ENCODE assay signal across 22 mouse cellular contexts in genomic region chr17:55990278-55990898, GRCm38 (mm10). TPM values are rescaled to one million over a fixed set of nuclear protein-coding genes. Genes with fewer than 3 reads are reported as not detected.
DNase-seq lines count a peak whose midpoint lies in the region; ATAC-seq and TF ChIP-seq lines count a peak whose summit lies in the region.
"Had no signal": no experiment of that assay in that cellular context is flagged by ENCODE, and none has a peak within 500 bp of the region (broad histone marks: within the 10 kb centered on the region; RNA-seq: fewer than 3 reads in every experiment).

No protein-coding gene starts in this region.

- no peak overlapping the region for H3K4me2 ChIP-seq in kidney, embryonic 16.5 days (replicated peaks; ENCODE audit: low read depth, low read length)
- no peak overlapping the region for H3K4me2 ChIP-seq in embryonic facial prominence, embryonic 12.5 days (replicated peaks)
- H3K4me2 ChIP-seq: embryonic facial prominence, embryonic 15.5 days; hindbrain, embryonic 15.5 days had no signal

- no peak overlapping the region for H3K9ac ChIP-seq in kidney, embryonic 16.5 days (replicated peaks; ENCODE audit: low read length)
- no peak overlapping the region for H3K9ac ChIP-seq in embryonic facial prominence, embryonic 12.5 days
- H3K9ac ChIP-seq: embryonic facial prominence, embryonic 15.5 days; hindbrain, embryonic 15.5 days had no signal

- peak; percentile 43 for ATAC-seq in kidney, embryonic 16.5 days (ENCODE audit: low FRiP score, low TSS enrichment)
- peak; percentile 73; the same call in 1 of the 2 replicates for ATAC-seq in embryonic facial prominence, embryonic 12.5 days (ENCODE audit: insufficient number of reproducible peaks, insufficient read depth, low FRiP score, low TSS enrichment)
- ATAC-seq in megakaryocyte-erythroid progenitor cell, adult 5-6 weeks (replicated peaks; ENCODE audit: low FRiP score, low TSS enrichment, poor library complexity, severe bottlenecking), result 0 out of 2 replicates have a peak, but pooled peaks have one; percentile 22
- no peak for ATAC-seq in cerebellum, adult (ENCODE audit: insufficient number of reproducible peaks, low FRiP score, low TSS enrichment)

- 87% methylated on average over 8 of the region's 8 CpGs for WGBS in kidney, embryonic 16.5 days
- WGBS in embryonic facial prominence, embryonic 12.5 days, result 83% methylated on average over 8 of the region's 8 CpGs

- DNase-seq in kidney, adult 8-10 months, result no peak
- no peak for DNase-seq in thymus, postnatal 0 days (ENCODE audit: low spot score)
- DNase-seq: adrenal gland, adult 8-10 months; B cell, adult 2 months; cerebellum, adult 9-11 months; kidney, adult 2 months; kidney, postnatal 36 days; left cerebral cortex, postnatal 4 days; lung, adult 18-20 months; lung, postnatal 36 days; right cerebral cortex, postnatal 4 days; thymus, postnatal 4 days had no signal

- H3K4me1 ChIP-seq in kidney, embryonic 16.5 days (ENCODE audit: insufficient read depth, low read length), result no peaks in the 10 kb centered on the region
- peaks cover 38% of the 10 kb centered on the region for H3K4me1 ChIP-seq in E14TG2a.4 (replicated peaks; ENCODE audit: low read depth, low read length)
- peaks cover 6% of the 10 kb centered on the region for H3K4me1 ChIP-seq in embryonic facial prominence, embryonic 12.5 days

- no peak for TF ChIP-seq CTCF in E14TG2a.4 (conservative IDR thresholded peaks at IDR 0.05; ENCODE audit: low read length)

- no peak overlapping the region for H3K27ac ChIP-seq in kidney, embryonic 16.5 days (ENCODE audit: low read length)
- H3K27ac ChIP-seq in embryonic facial prominence, embryonic 12.5 days, result no peak overlapping the region
- H3K27ac ChIP-seq: embryonic facial prominence, embryonic 15.5 days; forebrain, embryonic 10.5 days; gastrocnemius, adult 2 months; heart, embryonic 10.5 days; hindbrain, embryonic 15.5 days had no signal

- H3K9me3 ChIP-seq in kidney, embryonic 16.5 days (ENCODE audit: low read length), result no peaks in the 10 kb centered on the region
- H3K9me3 ChIP-seq in E14TG2a.4 (ENCODE audit: low read length), result no peaks in the 10 kb centered on the region
- no peaks in the 10 kb centered on the region for H3K9me3 ChIP-seq in embryonic facial prominence, embryonic 12.5 days
- H3K9me3 ChIP-seq: embryonic facial prominence, embryonic 15.5 days; forebrain, embryonic 10.5 days; heart, embryonic 10.5 days; hindbrain, embryonic 15.5 days had no signal

- H3K27me3 ChIP-seq in kidney, embryonic 16.5 days (ENCODE audit: insufficient read depth, low read length), result no peaks in the 10 kb centered on the region
- peaks cover 16% of the 10 kb centered on the region for H3K27me3 ChIP-seq in E14TG2a.4 (ENCODE audit: insufficient read depth, low read length)
- no peaks in the 10 kb centered on the region for H3K27me3 ChIP-seq in embryonic facial prominence, embryonic 12.5 days
- H3K27me3 ChIP-seq: embryonic facial prominence, embryonic 15.5 days; hindbrain, embryonic 15.5 days had no signal

- no peaks in the 10 kb centered on the region for H3K36me3 ChIP-seq in kidney, embryonic 16.5 days (ENCODE audit: insufficient read depth, low read length)
- H3K36me3 ChIP-seq in E14TG2a.4 (ENCODE audit: insufficient read depth, low read length), result peaks cover 47% of the 10 kb centered on the region
- H3K36me3 ChIP-seq in embryonic facial prominence, embryonic 12.5 days, result peaks cover 35% of the 10 kb centered on the region; the same call in 1 of the 2 replicates
- H3K36me3 ChIP-seq: embryonic facial prominence, embryonic 15.5 days; heart, embryonic 10.5 days had no signal

- no peak overlapping the region for H3K4me3 ChIP-seq in kidney, embryonic 16.5 days (ENCODE audit: low read length)
- H3K4me3 ChIP-seq in E14TG2a.4 (replicated peaks; ENCODE audit: low read length), result peak overlapping the region; percentile 43
- H3K4me3 ChIP-seq in embryonic facial prominence, embryonic 12.5 days, result no peak overlapping the region
- H3K4me3 ChIP-seq: embryonic facial prominence, embryonic 15.5 days; forebrain, embryonic 10.5 days; gastrocnemius, adult 2 months; heart, embryonic 10.5 days; hindbrain, embryonic 15.5 days had no signal

RNA-seq across cellular contexts. Expression of gene Fsd1, which starts 4.1 kb away (rescaled TPM):
- 21.6 TPM in 2 replicates for polyA plus RNA-seq in kidney, embryonic 16.5 days (2015; fragmentation: Nextera tagmentation; extraction: Ambion mirVana)
- 52.0 and 54.7 TPM in 2 replicates for polyA plus RNA-seq in embryonic facial prominence, embryonic 12.5 days (2016; fragmentation: Nextera tagmentation; extraction: Ambion mirVana)
- total RNA-seq in megakaryocyte-erythroid progenitor cell, adult 5-6 weeks (2014; fragmentation: Nextera tagmentation), result not detected in 2 replicates
- total RNA-seq in megakaryocyte-erythroid progenitor cell, adult 5-6 weeks (2017), result not detected in 2 replicates
- polyA plus RNA-seq in thymus, postnatal 0 days (2015; fragmentation: Nextera tagmentation; extraction: Ambion mirVana), result 1.9 and 2.7 TPM in 2 replicates
- total RNA-seq: gastrocnemius, adult 2 months had no signal

RNA-seq across cellular contexts. Expression of gene Stap2, which starts 15.0 kb away (rescaled TPM):
- 21.0 and 21.4 TPM in 2 replicates for polyA plus RNA-seq in kidney, embryonic 16.5 days (2015; fragmentation: Nextera tagmentation; extraction: Ambion mirVana)
- 6.4 and 8.0 TPM in 2 replicates for polyA plus RNA-seq in embryonic facial prominence, embryonic 12.5 days (2016; fragmentation: Nextera tagmentation; extraction: Ambion mirVana)
- total RNA-seq in megakaryocyte-erythroid progenitor cell, adult 5-6 weeks (2014; fragmentation: Nextera tagmentation), result not detected in 2 replicates
- total RNA-seq in megakaryocyte-erythroid progenitor cell, adult 5-6 weeks (2017), result not detected in 2 replicates
- polyA plus RNA-seq in thymus, postnatal 0 days (2015; fragmentation: Nextera tagmentation; extraction: Ambion mirVana), result 17.6 and 18.0 TPM in 2 replicates

RNA-seq across cellular contexts. Expression of gene Mpnd, which starts 15.1 kb away (rescaled TPM):
- 109 and 112 TPM in 2 replicates for polyA plus RNA-seq in kidney, embryonic 16.5 days (2015; fragmentation: Nextera tagmentation; extraction: Ambion mirVana)
- 174 and 193 TPM in 2 replicates for polyA plus RNA-seq in embryonic facial prominence, embryonic 12.5 days (2016; fragmentation: Nextera tagmentation; extraction: Ambion mirVana)
- 5.4 and 12.1 TPM in 2 replicates for total RNA-seq in megakaryocyte-erythroid progenitor cell, adult 5-6 weeks (2014; fragmentation: Nextera tagmentation)
- 2.1 and 6.2 TPM in 2 replicates for total RNA-seq in megakaryocyte-erythroid progenitor cell, adult 5-6 weeks (2017)
- polyA plus RNA-seq in thymus, postnatal 0 days (2015; fragmentation: Nextera tagmentation; extraction: Ambion mirVana), result 65.7 and 65.9 TPM in 2 replicates

RNA-seq across cellular contexts. Expression of gene Shd, which starts 20.1 kb away (rescaled TPM):
- polyA plus RNA-seq in kidney, embryonic 16.5 days (2015; fragmentation: Nextera tagmentation; extraction: Ambion mirVana), result 41.6 and 46.0 TPM in 2 replicates
- 41.4 and 46.8 TPM in 2 replicates for polyA plus RNA-seq in embryonic facial prominence, embryonic 12.5 days (2016; fragmentation: Nextera tagmentation; extraction: Ambion mirVana)
- not detected in 2 replicates for total RNA-seq in megakaryocyte-erythroid progenitor cell, adult 5-6 weeks (2014; fragmentation: Nextera tagmentation)
- not detected in 2 replicates for total RNA-seq in megakaryocyte-erythroid progenitor cell, adult 5-6 weeks (2017)
- polyA plus RNA-seq in thymus, postnatal 0 days (2015; fragmentation: Nextera tagmentation; extraction: Ambion mirVana), result 0.80 and 1.6 TPM in 2 replicates

RNA-seq across cellular contexts. Expression of gene Yju2, which starts 31.5 kb away (rescaled TPM):
- 29.8 and 34.7 TPM in 2 replicates for polyA plus RNA-seq in kidney, embryonic 16.5 days (2015; fragmentation: Nextera tagmentation; extraction: Ambion mirVana)
- polyA plus RNA-seq in embryonic facial prominence, embryonic 12.5 days (2016; fragmentation: Nextera tagmentation; extraction: Ambion mirVana), result 26.8 and 28.3 TPM in 2 replicates
- 11.2 and 18.7 TPM in 2 replicates for total RNA-seq in megakaryocyte-erythroid progenitor cell, adult 5-6 weeks (2014; fragmentation: Nextera tagmentation)
- 17.1 and 25.5 TPM in 2 replicates for total RNA-seq in megakaryocyte-erythroid progenitor cell, adult 5-6 weeks (2017)
- polyA plus RNA-seq in thymus, postnatal 0 days (2015; fragmentation: Nextera tagmentation; extraction: Ambion mirVana), result 32.0 and 32.1 TPM in 2 replicates
